Mouse (Mus musculus) midbrain, embryonic 10.5 days (tissue): ENCODE results near the gene Olfr384. TPM values are rescaled to one million over a fixed set of nuclear protein-coding genes. Genes with fewer than 3 reads are reported as not detected.
"Not testable (repeated sequence)": the region's sequence is repeated elsewhere in the genome, so short reads cannot be mapped to it uniquely, and the experiment has no call there.

Experiments used
- DNase-seq: peaks from one replicate; pipeline ENCODE4 v3.0.0-alpha.2; 2017; ENCODE audit warnings: low spot score
- H3K27ac ChIP-seq: fragments of 300-500 bp; sonication (generic); replicated peaks from 2 replicates; pipeline ENCODE4 v1.5.1; 2016; ENCODE audit warnings: mild to moderate bottlenecking
- H3K27me3 ChIP-seq: fragments of 300-500 bp; sonication (generic); 2 replicates; pipeline ENCODE4 v1.6.1; 2016; ENCODE audit warnings: low read depth, mild to moderate bottlenecking; ENCODE audit not compliant: poor library complexity, severe bottlenecking
- H3K36me3 ChIP-seq: fragments of 300-500 bp; sonication (generic); 2 replicates; pipeline ENCODE4 v1.6.1; 2016; ENCODE audit warnings: mild to moderate bottlenecking, moderate library complexity
- H3K4me1 ChIP-seq: fragments of 300-500 bp; sonication (generic); 2 replicates; pipeline ENCODE4 v1.6.1; 2016
- H3K4me3 ChIP-seq: fragments of 300-500 bp; sonication (generic); 2 replicates; pipeline ENCODE4 v1.5.1; 2016; ENCODE audit warnings: mild to moderate bottlenecking, moderate library complexity
- H3K9me3 ChIP-seq: fragments of 300-500 bp; sonication (generic); replicated peaks from 2 replicates; pipeline ENCODE4 v1.6.1; 2016; ENCODE audit warnings: mild to moderate bottlenecking
- whole genome bisulfite sequencing: fragments of 180-500 bp; shearing (Covaris S2); methylation state at CpG from one replicate; pipeline ENCODE4 v1.1.7; 2016; 5-methylcytosine and 5-hydroxymethylcytosine counted together
- polyA plus RNA-seq: library from polyadenylated mRNA; unstranded; fragments of >200 nt; fragmentation: Nextera tagmentation; extraction: Ambion mirVana; gene quantifications from 2 replicates; pipeline ENCODE4 v1.2.1, GENCODE M21; 2016

The Olfr384 gene
- polyA plus RNA-seq = not detected in 2 replicates

GRCm38 (mm10) chr11:73598294-73598693 is at the start of gene Olfr384:
Olfr384 (plus strand) TSS chr11:73598594.
- H3K36me3 ChIP-seq = no peaks in the 10 kb centered on the region
- H3K9me3 ChIP-seq = peaks cover 42% of the 10 kb centered on the region
- H3K27ac ChIP-seq = no peak within 1 kb of the TSS
- H3K4me3 ChIP-seq = no peak within 1 kb of the TSS
- H3K27me3 ChIP-seq = no peaks in the 10 kb centered on the region
- no peaks in the 10 kb centered on the region for H3K4me1 ChIP-seq
- no peak for DNase-seq

- H3K27ac ChIP-seq = no peak overlapping the region
- DNase-seq = no peak
- no peaks in the 10 kb centered on the region for H3K4me1 ChIP-seq
- H3K27me3 ChIP-seq = no peaks in the 10 kb centered on the region
- no peak overlapping the region for H3K4me3 ChIP-seq
- H3K36me3 ChIP-seq = no peaks in the 10 kb centered on the region
- H3K9me3 ChIP-seq = peaks cover 33% of the 10 kb centered on the region
Observed at GRCm38 (mm10) chr11:73579871-73580270, 18.5 kb upstream of the Olfr384 start.

- DNase-seq = not testable (repeated sequence)
Observed at GRCm38 (mm10) chr11:73583188-73583587, 15.2 kb upstream of the Olfr384 start.

GRCm38 (mm10) chr11:73592908-73593307 is 5.5 kb upstream of the Olfr384 start, which contains the start of gene Olfr385:
Olfr385 (minus strand) TSS chr11:73593008.
- no peak within 1 kb of the TSS for H3K27ac ChIP-seq
- H3K9me3 ChIP-seq = peaks cover 50% of the 10 kb centered on the region

More at GRCm38 (mm10) chr11:73583188-73583587, 15.2 kb upstream of the Olfr384 start:
- peaks cover 41% of the 10 kb centered on the region for H3K9me3 ChIP-seq
- H3K27ac ChIP-seq, H3K4me1 ChIP-seq, H3K36me3 ChIP-seq, H3K27me3 ChIP-seq, H3K4me3 ChIP-seq: not testable (repeated sequence)
- WGBS = 81% methylated on average over 1 of the region's 1 CpGs

More at GRCm38 (mm10) chr11:73592908-73593307, 5.5 kb upstream of the Olfr384 start, which contains the start of gene Olfr385:
- no peak for DNase-seq
- H3K4me1 ChIP-seq = no peaks in the 10 kb centered on the region
- no peaks in the 10 kb centered on the region for H3K36me3 ChIP-seq
- no peaks in the 10 kb centered on the region for H3K27me3 ChIP-seq
- H3K4me3 ChIP-seq = no peak within 1 kb of the TSS

Other genes with a start within 250 kb of the Olfr384 start
- not detected in 2 replicates for gene Olfr20, start 247.8 kb upstream of the Olfr384 start, polyA plus RNA-seq
- not detected in 2 replicates for gene Olfr376, start 227.3 kb upstream of the Olfr384 start, polyA plus RNA-seq
- not detected in 2 replicates for gene Olfr1, start 199.0 kb upstream of the Olfr384 start, polyA plus RNA-seq
- not detected in 2 replicates for gene Olfr378, start 170.1 kb upstream of the Olfr384 start, polyA plus RNA-seq
- not detected in 2 replicates for gene Olfr380, start 141.1 kb upstream of the Olfr384 start, polyA plus RNA-seq
- gene Olfr381, start 107.0 kb upstream of the Olfr384 start, polyA plus RNA-seq = not detected in 2 replicates
- gene Olfr382, start 81.4 kb upstream of the Olfr384 start, polyA plus RNA-seq = not detected in 2 replicates
- not detected in 2 replicates for gene Olfr385, start 5.6 kb upstream of the Olfr384 start, polyA plus RNA-seq
- not detected in 2 replicates for gene Zfp735, start 90.2 kb downstream of the Olfr384 start, polyA plus RNA-seq
- not detected in 2 replicates for gene Olfr389, start 182.1 kb downstream of the Olfr384 start, polyA plus RNA-seq
- not detected in 2 replicates for gene Olfr390, start 184.4 kb downstream of the Olfr384 start, polyA plus RNA-seq
- not detected in 2 replicates for gene Olfr391-ps, start 204.5 kb downstream of the Olfr384 start, polyA plus RNA-seq
- not detected in 2 replicates for gene Olfr392, start 218.5 kb downstream of the Olfr384 start, polyA plus RNA-seq